Mouse (Mus musculus) lung, embryonic 14.5 days (tissue): ENCODE data around the gene G3bp1. TPM values are rescaled to one million over a fixed set of nuclear protein-coding genes. Genes with fewer than 3 reads are reported as not detected.

Experiments used
- ATAC-seq: fragments of 200-750 bp; cut with Nextera tagmentation; 2 replicates; pipeline ENCODE4 v1.8.0; 2017; ENCODE audit warnings: mild to moderate bottlenecking, moderate TSS enrichment, moderate library complexity; ENCODE audit not compliant: insufficient read depth
- DNase-seq: peaks from one replicate; pipeline ENCODE4 v3.0.0-alpha.2; 2015
- H3K27ac ChIP-seq: fragments of 300-500 bp; sonication (generic); 2 replicates; pipeline ENCODE4 v1.5.1; 2014; ENCODE audit warnings: low read depth, mild to moderate bottlenecking, moderate library complexity
- H3K27me3 ChIP-seq: fragments of 300-500 bp; sonication (generic); 2 replicates; pipeline ENCODE4 v1.6.1; 2014; ENCODE audit warnings: low read length, control low read depth; ENCODE audit not compliant: insufficient read depth
- H3K36me3 ChIP-seq: fragments of 300-500 bp; sonication (generic); 2 replicates; pipeline ENCODE4 v1.6.1; 2014; ENCODE audit warnings: control low read depth; ENCODE audit not compliant: insufficient read depth
- H3K4me1 ChIP-seq: fragments of 300-500 bp; sonication (generic); 2 replicates; pipeline ENCODE4 v1.6.1; 2014; ENCODE audit warnings: antibody characterized with exemption, control low read depth; ENCODE audit not compliant: insufficient read depth
- H3K4me2 ChIP-seq: fragments of 300-500 bp; sonication (generic); 2 replicates; pipeline ENCODE4 v1.6.1; 2014; ENCODE audit warnings: mild to moderate bottlenecking
- H3K4me3 ChIP-seq: fragments of 300-500 bp; sonication (generic); 2 replicates; pipeline ENCODE4 v1.5.1; 2014; ENCODE audit warnings: low read depth, low read length
- H3K9ac ChIP-seq: fragments of 300-500 bp; sonication (generic); 2 replicates; pipeline ENCODE4 v1.6.1; 2014
- H3K9me3 ChIP-seq: fragments of 300-500 bp; sonication (generic); 2 replicates; pipeline ENCODE4 v1.6.1; 2016; ENCODE audit warnings: low read depth, low read length, control low read depth
- CTCF ChIP-seq: IDR thresholded peaks from 2 replicates; pipeline ENCODE4 v1.5.1; 2016; ENCODE audit warnings: antibody characterized with exemption, low read depth
- WGBS: fragments of 180-500 bp; shearing (Covaris S2); extraction: QIAGEN DNeasy Blood & Tissue Kit; methylation state at CpG from one replicate; pipeline ENCODE4 v1.1.7; 2014; 5-methylcytosine and 5-hydroxymethylcytosine counted together
- polyA plus RNA-seq: library from polyadenylated mRNA; unstranded; fragments of >200 nt; fragmentation: Nextera tagmentation; extraction: Ambion mirVana; gene quantifications from 2 replicates; pipeline ENCODE4 v1.2.1, GENCODE M21; 2014

The G3bp1 gene
- polyA plus RNA-seq, result 203 and 217 TPM in 2 replicates

- peak within 1 kb of the TSS; percentile 100 for H3K4me3 ChIP-seq
- peak; percentile 99 for DNase-seq
- H3K27me3 ChIP-seq, result no peaks in the 10 kb centered on the region
- H3K27ac ChIP-seq, result peak within 1 kb of the TSS; percentile 93
- H3K9me3 ChIP-seq, result no peaks in the 10 kb centered on the region
- H3K36me3 ChIP-seq, result peaks cover 26% of the 10 kb centered on the region; the same call in 1 of the 2 replicates
- under 1% methylated on average over 57 of the region's 57 CpGs for WGBS
- peak; percentile 98 for ATAC-seq
- 0 out of 2 replicates have a peak, but pooled peaks cover 5% of the 10 kb centered on the region for H3K4me1 ChIP-seq
- TF ChIP-seq CTCF, result peak; percentile 58
- peak within 1 kb of the TSS; percentile 97 for H3K9ac ChIP-seq
- peak within 1 kb of the TSS; percentile 84 for H3K4me2 ChIP-seq
These were observed at the start of gene G3bp1 for GRCm38 (mm10) chr11:55469048-55469843. G3bp1 (plus strand) TSS chr11:55469685.

DNA sequence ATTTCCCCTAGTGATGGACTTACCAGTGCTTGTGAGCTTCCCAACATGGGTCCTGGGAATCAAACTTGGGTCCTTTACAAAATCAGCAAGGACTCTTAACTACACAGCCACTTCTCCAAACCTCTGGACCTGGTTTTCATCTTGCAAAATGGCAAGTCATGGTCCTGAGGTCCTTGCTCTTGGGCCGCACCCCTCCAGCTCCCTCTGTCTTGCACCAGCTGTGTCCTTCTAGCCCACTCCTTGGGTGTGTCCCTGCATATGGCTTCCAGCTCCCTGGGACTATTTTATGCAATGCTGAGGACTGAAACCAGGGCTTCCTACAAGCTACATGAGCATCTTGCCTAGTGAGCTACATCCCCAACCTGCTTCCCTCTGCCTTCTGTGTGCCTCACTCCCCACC is 46.5 kb upstream of the G3bp1 start, which contains the start of gene Sparc:
Gene Sparc (minus strand): TSS at position 206 of the 400 bp plus-strand sequence.
- no peaks in the 10 kb centered on the region for H3K9me3 ChIP-seq
- no peaks in the 10 kb centered on the region for H3K27me3 ChIP-seq
- peaks cover 28% of the 10 kb centered on the region for H3K4me1 ChIP-seq
- H3K27ac ChIP-seq, result peak within 1 kb of the TSS; percentile 77
- H3K36me3 ChIP-seq, result no peaks in the 10 kb centered on the region
- H3K4me2 ChIP-seq, result no peak within 1 kb of the TSS
- TF ChIP-seq CTCF, result no peak
- 97% methylated on average over 1 of the region's 1 CpGs for WGBS
- ATAC-seq, result no peak
- no peak within 1 kb of the TSS for H3K9ac ChIP-seq
- no peak for DNase-seq
- H3K4me3 ChIP-seq, result no peak within 1 kb of the TSS

GRCm38 (mm10) chr11:55423756-55424155 is 45.7 kb upstream of the G3bp1 start:
- Histone ChIP-seq H3K36me3 (no peaks in the 10 kb centered on the region), H3K9ac (no peak overlapping the region), H3K27ac (peak overlapping the region; percentile 77), H3K9me3 (no peaks in the 10 kb centered on the region), H3K4me3 (no peak overlapping the region), H3K27me3 (no peaks in the 10 kb centered on the region), H3K4me1 (peaks cover 31% of the 10 kb centered on the region), H3K4me2 (no peak overlapping the region)
- DNase-seq, result peak; percentile 81
- no peak for ATAC-seq
- TF ChIP-seq CTCF, result no peak
- WGBS, result 15% methylated on average over 4 of the region's 4 CpGs

DNA sequence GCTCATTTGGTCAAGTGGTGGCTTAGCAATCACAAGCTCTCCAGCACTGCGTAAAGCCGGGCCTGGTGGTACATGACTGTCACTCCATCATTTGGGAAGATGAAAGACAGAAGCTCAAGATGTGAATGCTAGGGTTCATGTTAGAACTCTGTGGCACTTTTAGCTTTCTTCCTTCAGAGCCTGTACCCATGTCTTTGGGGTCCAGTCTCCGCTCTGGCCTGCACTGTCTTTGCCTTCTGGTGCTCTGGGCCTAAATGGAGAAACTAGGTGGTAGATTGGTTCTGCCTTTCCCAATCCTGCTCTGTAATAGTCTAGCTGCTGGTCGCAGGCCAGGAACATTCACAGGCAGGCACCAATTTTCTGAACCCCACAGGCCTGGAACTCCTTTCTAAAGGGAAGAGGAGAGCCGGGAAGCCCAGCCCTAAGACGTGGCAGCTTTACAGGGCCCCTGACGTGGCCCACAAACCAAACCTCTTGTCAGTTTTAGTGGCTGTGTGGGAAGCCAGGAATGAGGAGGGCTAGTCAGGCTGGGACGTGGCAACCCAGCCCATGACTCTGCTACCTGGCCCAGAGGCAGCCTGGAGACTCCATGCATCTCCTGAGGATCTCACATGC is 44.6 kb upstream of the G3bp1 start:
- Histone ChIP-seq H3K4me3 (no peak overlapping the region), H3K4me2 (no peak overlapping the region), H3K9ac (no peak overlapping the region), H3K27me3 (no peaks in the 10 kb centered on the region), H3K27ac (peak overlapping the region; percentile 77; the same call in 1 of the 2 replicates), H3K4me1 (peaks cover 31% of the 10 kb centered on the region), H3K36me3 (no peaks in the 10 kb centered on the region), H3K9me3 (no peaks in the 10 kb centered on the region)
- DNase-seq, result no peak
- WGBS, result 68% methylated on average over 8 of the region's 8 CpGs
- TF ChIP-seq CTCF, result no peak
- no peak for ATAC-seq

GRCm38 (mm10) chr11:55428186-55429012 is 41.1 kb upstream of the G3bp1 start:
- Histone ChIP-seq H3K9me3 (no peaks in the 10 kb centered on the region), H3K4me3 (no peak overlapping the region), H3K27ac (peak overlapping the region; percentile 98), H3K9ac (peak overlapping the region; percentile 48), H3K4me1 (peaks cover 21% of the 10 kb centered on the region), H3K36me3 (no peaks in the 10 kb centered on the region), H3K27me3 (no peaks in the 10 kb centered on the region), H3K4me2 (peak overlapping the region; percentile 16)
- no peak for TF ChIP-seq CTCF
- 22% methylated on average over 16 of the region's 16 CpGs for WGBS
- ATAC-seq, result peak; percentile 96
- DNase-seq, result peak; percentile 98

- no peak for TF ChIP-seq CTCF
- no peaks in the 10 kb centered on the region for H3K27me3 ChIP-seq
- no peaks in the 10 kb centered on the region for H3K9me3 ChIP-seq
- 83% methylated on average over 2 of the region's 2 CpGs for WGBS
- ATAC-seq (no peak), DNase-seq (no peak)
- H3K36me3 ChIP-seq, result no peaks in the 10 kb centered on the region
- H3K9ac ChIP-seq, result no peak overlapping the region
- no peak overlapping the region for H3K4me2 ChIP-seq
- H3K27ac ChIP-seq, result no peak overlapping the region
- H3K4me1 ChIP-seq, result peaks cover 5% of the 10 kb centered on the region; the same call in 1 of the 2 replicates
- H3K4me3 ChIP-seq, result no peak overlapping the region
These were observed 39.5 kb upstream of the G3bp1 start for GRCm38 (mm10) chr11:55429973-55430372.
